Mouse (Mus musculus) retina, embryonic 14.5 days (tissue): ENCODE measurements around the gene Slfn4.
"Not testable (repeated sequence)": the region's sequence is repeated elsewhere in the genome, so short reads cannot be mapped to it uniquely, and the experiment has no call there.

ENCODE experiments used
- DNase-seq: peaks from one replicate; pipeline ENCODE4 v3.0.0-alpha.2; 2015; ENCODE audit warnings: low spot score

Gene Slfn4

DNA sequence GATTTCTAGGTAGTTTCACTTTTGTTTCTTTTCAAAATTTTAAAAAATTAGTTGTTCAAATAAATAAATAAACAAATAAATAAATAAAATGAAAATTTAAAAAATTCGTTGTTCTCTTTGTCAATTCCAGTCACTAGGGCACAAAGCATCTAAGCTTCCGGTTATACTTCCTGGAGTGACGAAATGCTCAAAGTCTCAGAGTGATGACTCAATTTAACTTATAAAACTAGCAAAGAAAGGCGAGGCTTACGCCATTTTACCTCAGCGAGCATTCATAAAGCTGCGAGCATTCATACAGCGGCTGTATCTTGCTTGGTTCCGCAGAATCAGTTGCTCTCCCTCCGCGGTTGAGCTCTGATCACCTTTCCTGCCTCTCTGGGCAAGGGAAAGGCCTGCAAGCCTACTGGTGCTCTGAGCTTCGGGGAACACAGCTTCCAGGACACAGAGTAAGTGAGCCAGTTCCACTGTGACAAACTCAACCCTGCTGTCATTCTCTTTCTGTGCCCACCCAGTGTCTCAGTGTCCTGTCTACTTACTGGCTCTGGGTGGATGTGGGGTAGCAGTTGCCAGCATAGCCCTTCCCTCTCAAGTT lies at the start of gene Slfn4:
Gene Slfn4 (plus strand): TSS at position 239 of the 592 bp plus-strand sequence.
- no peak for DNase-seq

DNA sequence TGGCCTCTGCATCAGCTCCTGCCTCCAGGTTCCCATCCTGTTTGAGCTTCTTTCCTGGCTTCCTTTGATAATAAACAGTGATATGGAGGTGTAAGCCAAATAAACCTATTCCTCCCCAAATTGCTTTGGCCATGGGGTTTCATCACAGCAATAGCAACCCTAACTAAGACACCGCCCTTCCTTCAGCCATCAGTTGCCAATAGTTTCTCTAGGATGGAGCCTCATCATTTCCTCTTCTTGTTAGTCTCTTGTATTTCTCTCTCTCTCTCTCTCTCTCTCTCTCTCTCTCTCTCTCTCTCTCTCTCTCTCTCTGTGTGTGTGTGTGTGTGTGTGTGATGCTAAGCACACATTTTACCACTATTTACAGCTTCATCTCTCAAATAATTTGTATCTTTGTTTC lies 49.4 kb upstream of the Slfn4 start:
- DNase-seq: not testable (repeated sequence)

DNA sequence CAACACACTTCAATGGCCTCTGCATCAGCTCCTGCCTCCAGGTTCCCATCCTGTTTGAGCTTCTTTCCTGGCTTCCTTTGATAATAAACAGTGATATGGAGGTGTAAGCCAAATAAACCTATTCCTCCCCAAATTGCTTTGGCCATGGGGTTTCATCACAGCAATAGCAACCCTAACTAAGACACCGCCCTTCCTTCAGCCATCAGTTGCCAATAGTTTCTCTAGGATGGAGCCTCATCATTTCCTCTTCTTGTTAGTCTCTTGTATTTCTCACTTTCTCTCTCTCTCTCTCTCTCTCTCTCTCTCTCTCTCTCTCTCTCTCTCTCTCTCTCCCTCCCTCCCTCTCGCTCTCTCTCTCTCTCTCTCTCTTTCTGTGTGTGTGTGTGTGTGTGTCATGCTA lies 37.7 kb upstream of the Slfn4 start:
- not testable (repeated sequence) for DNase-seq

DNA sequence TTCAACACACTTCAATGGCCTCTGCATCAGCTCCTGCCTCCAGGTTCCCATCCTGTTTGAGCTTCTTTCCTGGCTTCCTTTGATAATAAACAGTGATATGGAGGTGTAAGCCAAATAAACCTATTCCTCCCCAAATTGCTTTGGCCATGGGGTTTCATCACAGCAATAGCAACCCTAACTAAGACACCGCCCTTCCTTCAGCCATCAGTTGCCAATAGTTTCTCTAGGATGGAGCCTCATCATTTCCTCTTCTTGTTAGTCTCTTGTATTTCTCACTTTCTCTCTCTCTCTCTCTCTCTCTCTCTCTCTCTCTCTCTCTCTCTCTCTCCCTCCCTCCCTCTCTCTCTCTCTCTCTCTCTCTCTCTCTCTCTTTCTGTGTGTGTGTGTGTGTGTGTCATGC lies 26.0 kb upstream of the Slfn4 start:
- not testable (repeated sequence) for DNase-seq

DNA sequence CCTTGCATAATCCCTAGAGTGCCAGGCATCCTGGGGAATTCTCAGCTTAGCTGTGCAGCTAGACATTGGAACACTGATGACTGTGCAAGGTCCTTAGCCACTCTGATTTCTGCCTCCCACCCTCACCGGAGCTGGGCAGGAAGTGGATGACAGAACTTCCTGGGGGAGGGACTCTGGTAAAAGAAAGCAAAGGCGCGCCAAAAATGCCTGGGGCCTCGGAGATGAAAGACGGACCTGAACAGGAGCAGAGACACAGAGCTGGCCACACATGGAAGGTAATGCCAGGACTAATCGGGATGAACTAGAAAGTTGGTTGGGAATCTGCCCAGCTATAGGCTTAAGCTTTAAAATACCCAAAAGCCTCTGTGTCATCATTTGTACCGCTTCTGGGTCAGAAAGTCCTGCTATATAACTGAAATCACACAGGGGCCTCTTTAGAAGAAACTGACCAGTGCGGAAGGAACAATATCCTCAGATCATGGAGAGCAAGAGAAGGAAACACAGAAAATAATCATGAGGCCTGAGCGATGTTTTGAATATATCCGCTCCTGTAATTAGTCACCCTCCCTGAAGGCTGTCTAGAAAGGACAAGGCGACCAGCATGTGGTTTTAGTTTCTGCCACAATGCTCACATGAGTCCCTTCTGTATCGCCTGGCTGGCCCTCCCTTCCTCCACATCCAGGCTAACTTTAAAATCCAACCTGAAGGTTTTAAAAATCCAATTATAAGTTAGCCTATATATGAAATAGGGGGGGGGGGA lies 16.3 kb downstream of the Slfn4 start, which contains the start of gene Slfn3:
Gene Slfn3 (plus strand): TSS at position 197 of the 760 bp plus-strand sequence.
- DNase-seq: no peak

DNA sequence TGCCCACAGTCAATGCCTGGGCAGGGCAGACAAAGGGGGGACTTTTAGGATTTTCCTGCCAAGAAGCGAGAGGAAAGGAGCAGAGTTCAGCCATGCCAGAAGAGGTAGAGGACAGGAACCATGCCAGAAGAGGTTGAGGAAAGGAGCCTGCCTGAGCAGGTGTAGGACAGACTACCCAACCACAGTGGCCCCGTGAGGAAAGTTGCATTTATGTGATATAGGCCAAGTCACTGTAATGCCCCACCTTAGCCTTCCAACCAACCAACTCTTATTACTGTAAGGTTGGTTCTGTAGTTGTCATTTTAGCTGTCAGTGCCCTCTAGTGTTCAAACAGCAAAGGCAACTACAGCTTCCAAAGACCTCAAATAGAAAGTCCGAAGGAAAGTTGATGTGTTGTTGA lies 17.0 kb downstream of the Slfn4 start:
- DNase-seq: peak; percentile 61

DNA sequence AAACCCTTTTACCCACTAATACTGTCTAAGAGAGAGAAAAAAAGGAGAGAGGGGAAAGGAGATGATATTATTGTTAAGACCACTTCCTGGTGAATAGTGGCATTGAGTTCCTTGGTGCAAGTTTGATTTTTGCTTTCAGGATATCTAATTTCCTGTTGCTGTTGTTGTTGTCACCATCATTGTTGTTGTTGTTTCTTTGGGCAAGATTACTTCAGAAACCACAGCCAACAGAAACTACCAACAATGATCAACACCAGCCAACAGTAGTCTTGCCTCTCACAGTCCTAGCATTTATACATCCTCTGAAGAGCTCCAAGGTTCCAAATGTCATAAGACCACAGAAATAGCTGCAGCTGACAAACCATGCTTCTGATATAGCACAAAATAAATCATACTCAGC lies 30.0 kb downstream of the Slfn4 start:
- no peak for DNase-seq

DNA sequence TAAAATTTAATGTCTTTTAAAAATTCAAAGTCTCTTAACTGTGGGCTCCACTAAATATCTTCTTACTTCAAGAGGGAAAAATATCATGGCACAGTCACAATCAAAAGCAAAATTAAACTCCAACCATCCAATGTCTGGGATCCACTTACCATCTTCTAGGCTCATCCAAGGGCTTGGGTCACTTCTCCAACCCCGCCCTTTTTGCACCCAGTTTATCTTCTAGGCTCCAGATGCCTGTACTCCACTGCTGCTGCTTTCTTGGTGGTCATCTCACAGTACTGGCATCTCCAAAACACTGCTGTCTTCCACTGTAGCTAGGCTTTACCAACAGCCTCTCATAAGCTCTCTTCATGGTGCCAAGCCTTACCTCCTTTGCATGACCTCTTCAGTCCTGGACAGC lies 41.1 kb downstream of the Slfn4 start:
- DNase-seq: no peak

DNA sequence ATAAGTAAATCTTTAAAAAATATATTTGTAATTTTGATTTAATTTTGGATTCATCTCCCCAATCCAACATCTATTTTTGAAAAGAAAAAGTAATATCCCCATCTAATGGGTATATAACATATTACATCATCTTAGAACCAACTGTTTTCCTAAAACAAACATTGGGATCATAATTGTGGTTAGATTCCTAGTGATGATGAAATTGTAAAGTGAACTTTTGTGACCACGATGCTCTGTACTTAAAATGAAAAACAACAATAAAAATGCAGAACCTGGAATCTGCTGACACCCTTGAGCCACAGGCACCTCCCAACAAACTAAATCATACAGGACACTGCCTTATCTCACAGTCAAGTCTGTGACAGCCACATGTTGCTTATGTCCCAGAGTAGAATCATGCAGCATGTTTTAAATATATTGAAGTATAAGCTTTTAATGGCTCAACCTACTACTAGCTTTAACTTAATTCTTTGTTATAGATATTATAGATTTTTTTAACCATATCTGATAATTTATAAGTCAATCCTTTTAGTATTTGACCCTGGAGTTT lies 46.4 kb downstream of the Slfn4 start:
- no peak for DNase-seq

DNA sequence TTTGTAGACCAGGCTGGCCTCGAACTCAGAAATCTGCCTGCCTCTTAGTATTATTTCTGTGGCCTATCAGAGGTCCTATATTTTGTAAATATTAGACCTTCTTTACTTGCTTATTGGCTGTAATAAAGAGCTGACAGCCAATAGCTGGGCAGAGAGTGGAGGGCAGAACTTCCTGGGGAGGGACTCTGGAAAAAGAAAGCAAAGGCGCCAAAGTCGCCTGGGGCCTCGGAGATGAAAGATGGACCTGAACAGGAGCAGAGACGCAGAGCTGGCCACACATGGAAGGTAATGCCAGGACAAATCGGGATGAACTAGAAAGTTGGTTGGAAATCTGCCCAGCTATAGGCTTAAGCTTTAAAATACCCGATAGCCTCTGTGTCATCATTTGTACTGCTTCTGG lies 48.4 kb downstream of the Slfn4 start:
- DNase-seq: no peak

DNA sequence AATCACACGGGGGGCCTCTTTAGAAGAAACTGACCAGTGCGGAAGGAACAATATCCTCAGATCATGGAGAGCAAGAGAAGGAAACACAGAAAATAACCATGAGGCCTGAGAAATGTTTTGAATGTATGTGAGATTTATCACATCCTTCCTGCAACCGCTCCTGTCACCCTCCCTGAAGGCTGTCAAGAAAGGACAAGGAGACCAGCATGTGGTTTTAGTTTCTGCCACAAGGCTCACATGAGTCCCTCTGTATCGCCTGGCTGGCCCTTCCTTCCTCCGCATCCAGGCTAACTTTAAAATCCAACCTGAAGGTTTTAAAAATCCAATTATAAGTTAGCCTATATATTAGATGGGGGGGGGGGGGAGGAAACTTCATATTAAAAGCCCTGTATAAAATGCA lies 48.8 kb downstream of the Slfn4 start:
- not testable (repeated sequence) for DNase-seq

DNA sequence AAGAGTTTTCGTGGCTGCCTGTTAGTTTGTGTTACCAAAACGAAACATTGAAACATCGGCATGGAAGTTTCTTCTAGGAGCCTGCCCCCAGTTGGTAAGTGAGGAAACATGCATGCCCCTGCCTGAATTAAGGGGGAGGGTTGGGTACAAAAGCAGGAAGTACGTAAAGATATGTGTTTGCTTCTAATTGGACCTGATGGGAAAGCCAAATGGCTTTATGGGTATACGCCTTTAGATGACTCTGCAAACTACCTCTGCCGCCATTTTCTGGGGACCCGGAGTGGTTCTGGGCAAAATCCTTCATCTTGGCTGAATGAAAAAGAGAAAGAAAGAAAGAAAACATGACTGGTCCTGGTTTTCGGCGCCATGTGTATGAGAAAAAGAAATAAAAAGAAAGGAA lies 49.2 kb downstream of the Slfn4 start:
- no peak for DNase-seq

DNA sequence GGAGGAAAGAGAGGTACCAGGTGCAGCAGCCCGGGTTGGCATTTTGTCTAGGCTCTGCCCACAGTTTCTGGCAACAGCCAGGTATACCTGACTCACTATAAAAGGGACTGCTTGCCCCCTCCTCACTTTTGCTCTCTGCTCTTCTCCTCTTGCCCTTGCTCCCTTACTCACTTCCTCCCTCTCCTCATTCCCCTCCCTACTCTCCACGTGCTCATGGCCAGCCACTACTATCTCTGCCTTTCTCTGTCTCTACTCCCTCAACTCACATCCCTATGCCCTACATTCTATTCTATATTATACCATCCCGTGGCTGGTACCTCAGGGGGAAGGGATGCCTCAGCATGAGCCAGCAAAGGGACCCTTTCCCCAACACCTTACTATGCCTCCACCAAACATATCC lies 49.8 kb downstream of the Slfn4 start:
- DNase-seq: no peak

DNA sequence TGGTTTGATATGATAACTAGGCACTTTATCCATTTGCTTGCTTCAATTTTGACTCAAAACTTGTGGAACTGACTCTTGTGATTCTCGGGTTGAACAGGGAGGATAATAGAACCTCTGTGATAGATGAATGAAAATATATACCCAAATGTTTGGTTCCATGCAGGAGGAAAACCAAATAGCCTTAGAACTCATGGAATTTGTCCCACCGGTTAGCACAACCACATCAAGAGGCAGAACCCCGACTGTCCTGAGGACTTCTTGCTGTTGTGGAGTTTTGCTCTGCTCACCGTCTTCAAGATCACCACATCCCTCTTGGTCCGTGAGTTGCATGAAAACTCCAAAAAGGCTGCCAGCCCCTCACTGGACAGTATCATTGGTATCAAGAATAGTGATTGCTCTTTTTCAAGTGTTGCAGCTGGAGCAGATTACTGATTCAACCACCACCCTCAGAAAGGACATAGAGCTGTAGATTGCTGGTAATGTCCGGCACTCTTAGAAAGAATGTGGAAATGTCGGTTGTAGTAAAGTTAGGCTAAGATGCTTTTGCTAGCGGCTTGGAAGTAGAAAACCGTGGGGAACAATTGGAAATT lies 50.5 kb downstream of the Slfn4 start:
- no peak for DNase-seq

DNA sequence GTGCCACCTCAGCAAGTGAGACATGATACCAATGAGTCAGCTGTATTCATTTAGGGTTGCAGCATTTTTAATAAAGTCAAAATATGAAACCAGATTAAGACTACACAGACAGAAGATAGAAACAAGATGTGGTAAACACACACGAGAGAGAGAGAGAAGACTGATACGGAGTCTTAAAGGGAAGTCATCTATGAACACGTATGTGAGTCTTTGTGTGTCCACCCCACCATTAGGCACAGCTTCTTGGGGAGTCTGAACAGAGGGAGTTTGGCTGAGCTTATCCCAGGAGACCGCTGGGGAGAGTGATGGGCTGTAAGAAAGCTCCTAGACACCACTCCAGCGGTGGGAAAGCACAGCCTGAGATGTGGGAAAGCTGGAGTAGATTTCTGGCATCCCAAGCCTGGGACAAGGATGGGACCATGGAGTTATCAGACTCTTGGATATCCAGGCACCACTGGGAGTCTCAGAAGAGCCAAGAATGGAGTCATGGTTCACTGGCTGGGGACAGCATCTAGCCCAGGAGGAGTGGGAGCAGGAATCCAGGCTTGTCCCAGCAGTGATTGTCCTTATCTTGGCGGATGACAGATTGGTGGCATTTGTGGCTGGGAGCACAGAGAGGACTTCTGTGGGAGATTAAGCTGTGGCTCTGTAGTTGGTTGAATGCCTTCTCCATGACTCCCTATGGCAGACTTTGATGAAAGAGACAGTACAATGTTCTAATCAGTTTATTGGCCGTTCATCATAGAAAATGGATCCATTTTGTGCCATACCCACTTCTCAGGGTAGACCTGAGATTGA lies 53.1 kb downstream of the Slfn4 start:
- DNase-seq: no peak

DNA sequence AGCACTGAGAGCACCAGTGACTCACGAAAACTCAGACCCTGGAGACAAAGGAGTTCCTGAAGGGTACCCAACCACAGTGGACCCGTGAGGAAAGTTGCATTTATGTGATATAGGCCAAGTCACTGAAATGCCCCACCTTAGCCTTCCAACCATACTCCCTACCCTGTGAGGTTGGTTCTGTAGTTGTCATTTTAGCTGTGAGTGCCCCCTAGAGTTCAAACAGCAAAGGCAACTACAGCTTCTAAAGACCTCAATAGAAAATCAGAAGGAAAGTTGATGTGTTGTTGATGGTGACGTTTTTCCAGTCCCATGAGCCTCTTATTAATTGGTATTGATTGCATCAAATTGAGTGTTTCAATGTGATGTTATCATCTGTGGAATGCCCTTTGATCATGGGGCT lies 56.0 kb downstream of the Slfn4 start:
- DNase-seq: peak; percentile 5

DNA sequence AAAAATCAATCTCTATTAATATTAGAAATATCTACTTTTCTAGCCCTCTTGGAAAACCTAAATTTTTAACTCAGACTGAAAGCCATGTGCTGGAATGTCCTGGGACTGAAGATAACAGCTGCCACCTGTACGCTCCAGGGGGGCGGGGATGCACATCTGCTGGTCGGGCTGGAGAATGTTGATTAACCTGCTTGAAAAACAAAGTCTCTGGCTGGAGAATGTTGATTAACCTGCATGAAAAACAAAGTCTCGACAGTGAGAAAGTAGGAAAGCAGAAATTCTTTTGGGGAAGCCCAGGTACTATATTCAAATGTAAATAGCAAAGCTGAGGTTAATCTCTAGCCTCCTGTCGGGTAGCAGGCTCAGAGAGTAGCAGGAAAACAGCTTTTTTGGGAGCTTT lies 58.6 kb downstream of the Slfn4 start:
- DNase-seq: not testable (repeated sequence)

DNA sequence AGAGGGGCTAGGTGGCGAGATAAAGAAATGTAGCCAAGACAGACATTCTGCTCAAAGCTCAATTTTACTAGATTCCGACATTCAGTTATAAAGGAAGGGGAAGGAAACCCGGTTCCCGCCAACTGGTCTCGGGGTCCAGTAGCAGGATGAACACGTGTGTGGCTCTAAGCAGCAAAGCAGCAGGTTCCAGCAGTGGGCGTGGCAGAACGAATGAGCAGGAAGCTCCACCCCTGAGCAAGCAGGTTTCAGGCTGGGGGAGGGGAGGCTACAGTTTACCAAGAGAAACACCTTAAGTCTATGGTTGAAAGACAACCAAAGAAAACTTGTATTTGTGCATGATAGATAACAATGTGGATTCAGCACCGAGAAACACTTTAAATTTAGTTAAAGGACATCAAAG lies 62.4 kb downstream of the Slfn4 start:
- DNase-seq: not testable (repeated sequence)

DNA sequence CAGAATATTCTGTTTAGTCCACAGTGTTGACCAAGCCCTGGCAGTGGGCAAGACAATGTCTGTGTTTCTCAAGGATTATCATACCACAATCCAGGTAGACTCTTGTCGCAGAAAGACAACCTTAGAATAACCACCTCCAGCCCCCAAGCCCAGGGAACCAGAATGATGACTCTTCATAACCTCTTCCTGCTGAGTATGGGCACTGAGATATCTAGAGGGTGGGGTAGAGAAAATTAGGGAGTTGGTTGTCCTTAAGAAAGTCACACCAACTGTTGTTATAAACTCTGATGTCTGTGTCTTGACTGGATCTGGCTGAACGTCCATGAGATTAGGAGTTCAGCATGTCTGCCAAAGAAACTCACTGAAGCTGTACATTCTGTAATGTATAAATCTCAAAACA lies 63.4 kb downstream of the Slfn4 start:
- no peak for DNase-seq

DNA sequence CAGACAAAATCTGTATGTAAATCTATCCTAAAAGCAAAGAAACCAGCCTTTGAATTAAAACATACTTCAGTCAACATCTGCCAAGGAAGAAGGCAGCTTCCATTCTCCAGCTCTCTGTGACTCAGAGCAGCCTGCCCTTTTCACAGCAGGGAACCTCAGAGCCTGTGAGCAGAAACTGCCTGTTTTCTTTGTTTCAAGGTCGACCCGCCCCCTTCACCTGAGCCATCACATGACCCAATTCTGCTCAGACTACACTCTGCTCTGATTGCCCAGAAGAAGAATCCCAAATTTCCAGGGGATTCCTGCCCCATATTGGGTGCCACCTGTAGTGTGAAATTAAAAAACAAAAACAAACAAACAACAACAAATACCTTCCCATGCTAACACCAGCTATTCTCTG lies 64.8 kb downstream of the Slfn4 start:
- peak; percentile 5 for DNase-seq
